Mouse (Mus musculus) central nervous system, embryonic 11.5 days (tissue): ENCODE results near the gene Ctf2. TPM values are rescaled to one million over a fixed set of nuclear protein-coding genes. Genes with fewer than 3 reads are reported as not detected.

Experiments
- polyA plus RNA-seq: library from polyadenylated mRNA; depleted of rRNA; stranded (reverse); fragments of >200 nt; gene quantifications from 2 replicates; pipeline ENCODE4 v1.2.3, GENCODE M21; 2012; rRNA removed

Gene Ctf2
- polyA plus RNA-seq: not detected in 2 replicates

DNA sequence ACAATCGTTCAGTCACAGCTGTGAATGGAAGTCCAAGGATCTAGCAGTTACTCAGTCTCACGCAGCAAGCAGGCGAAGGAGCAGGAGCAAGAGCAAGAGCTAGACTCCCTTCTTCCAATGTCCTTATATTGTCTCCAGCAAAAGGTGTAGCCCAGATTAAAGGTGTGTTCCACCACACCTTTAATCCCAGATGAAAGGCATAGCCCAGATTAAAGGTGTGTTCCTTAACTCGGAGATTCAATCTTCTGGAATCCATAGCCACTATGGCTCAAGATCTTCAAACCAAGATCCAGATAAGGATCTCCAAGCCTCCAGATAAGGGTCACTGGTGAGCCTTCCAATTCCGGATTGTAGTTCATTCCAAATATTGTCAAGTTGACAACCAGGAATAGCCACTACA is at the start of gene Ctf2:
Gene Ctf2, minus strand, starts transcription at position 101 of the 400 bp plus-strand sequence.

GRCm38 (mm10) chr7:127776426-127776825 is 44.5 kb upstream of the Ctf2 start, which contains the start of gene Setd1a:
Setd1a (plus strand) TSS chr7:127776670.

DNA sequence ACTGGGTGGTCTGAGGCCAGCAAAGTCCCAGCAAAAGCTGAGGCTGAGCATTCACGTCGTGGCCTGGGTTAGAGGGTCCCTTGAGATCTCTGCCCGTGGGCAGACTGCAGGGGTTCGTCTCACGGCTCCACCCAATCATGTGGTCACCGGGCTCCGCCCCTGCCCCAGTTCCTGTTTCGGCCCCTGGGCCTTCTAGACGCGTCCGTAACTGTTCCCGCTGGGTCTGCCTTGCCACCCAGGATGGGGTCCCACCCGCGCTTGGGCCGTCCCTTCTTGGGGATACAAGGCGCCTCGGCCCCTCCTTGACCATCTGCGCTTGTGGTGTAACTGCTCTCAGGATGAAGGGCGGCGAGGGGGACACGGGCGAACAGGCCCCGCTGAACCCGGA is 37.7 kb upstream of the Ctf2 start, which contains the start of gene Orai3:
Gene Orai3, plus strand, starts transcription at position 165 of the 388 bp plus-strand sequence.

DNA sequence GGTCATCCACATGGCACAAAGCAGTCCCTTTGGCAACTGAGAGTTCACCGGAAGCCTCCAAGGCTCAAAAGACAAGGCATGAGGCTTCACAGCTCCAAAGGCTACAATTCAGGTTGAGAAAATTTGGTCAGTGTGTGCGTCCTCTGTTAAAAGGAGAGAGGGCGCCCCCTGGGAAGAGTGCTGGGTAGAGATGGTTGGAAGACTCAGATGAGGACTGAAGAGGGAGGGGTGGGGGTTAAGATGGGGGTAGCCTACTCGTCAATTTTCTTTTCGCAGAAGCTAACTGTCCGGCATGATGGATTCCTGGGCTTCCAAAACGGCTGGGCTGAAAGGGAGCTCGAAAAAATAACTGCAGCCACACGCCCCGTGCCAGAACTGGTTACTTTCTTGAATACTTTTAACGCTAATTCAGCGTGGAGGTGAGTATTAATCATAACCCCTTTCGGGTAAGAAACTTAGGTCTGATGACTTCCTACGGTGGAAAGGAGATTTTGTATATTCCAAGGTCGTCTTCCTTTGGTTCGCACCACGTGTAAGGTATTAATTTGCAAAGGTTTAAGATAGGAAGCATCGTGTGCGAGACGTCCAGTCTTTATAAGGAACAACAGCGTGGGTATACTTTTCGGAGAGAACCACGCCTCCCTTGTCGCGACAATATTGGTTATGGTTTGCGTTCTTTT is 12.5 kb upstream of the Ctf2 start, which contains the start of gene Fbxl19:
Gene Fbxl19, plus strand, starts transcription at position 178 of the 680 bp plus-strand sequence.

GRCm38 (mm10) chr7:127712461-127713385 is 19.2 kb downstream of the Ctf2 start, which contains the start of gene Ctf1:
Ctf1 (plus strand) TSS chr7:127712736.

GRCm38 (mm10) chr7:127708207-127709078 is 23.5 kb downstream of the Ctf2 start, which contains the start of gene Bcl7c:
Bcl7c (minus strand) TSS chr7:127708933.

Other genes with a start within 250 kb of the Ctf2 start
- gene Srcap, start 220.2 kb downstream of the Ctf2 start, polyA plus RNA-seq: 27.1 and 30.8 TPM in 2 replicates
- 28.0 and 80.1 TPM in 2 replicates for gene Gm42715, start 212.6 kb downstream of the Ctf2 start, polyA plus RNA-seq
- gene Tmem265, start 170.8 kb downstream of the Ctf2 start, polyA plus RNA-seq: 0.14 TPM in 1 of 2 replicates, not detected in the other
- gene Phkg2, start 158.8 kb downstream of the Ctf2 start, polyA plus RNA-seq: 79.1 and 101 TPM in 2 replicates
- 13.9 and 14.3 TPM in 2 replicates for gene Ccdc189, start 143.6 kb downstream of the Ctf2 start, polyA plus RNA-seq
- gene Rnf40, start 143.4 kb downstream of the Ctf2 start, polyA plus RNA-seq: 53.8 and 65.4 TPM in 2 replicates
- gene Zfp629, start 116.4 kb downstream of the Ctf2 start, polyA plus RNA-seq: 37.7 and 70.8 TPM in 2 replicates
- gene Bcl7c, start 23.2 kb downstream of the Ctf2 start, polyA plus RNA-seq: 60.0 and 95.8 TPM in 2 replicates
- gene Ctf1, start 19.4 kb downstream of the Ctf2 start, polyA plus RNA-seq: 11.5 and 13.9 TPM in 2 replicates
- 84.5 and 155 TPM in 2 replicates for gene Fbxl19, start 12.4 kb upstream of the Ctf2 start, polyA plus RNA-seq
- 6.3 and 10.3 TPM in 2 replicates for gene Orai3, start 37.6 kb upstream of the Ctf2 start, polyA plus RNA-seq
- gene Setd1a, start 44.5 kb upstream of the Ctf2 start, polyA plus RNA-seq: 26.7 and 29.9 TPM in 2 replicates
- gene Gm49388, start 53.4 kb upstream of the Ctf2 start, polyA plus RNA-seq: 0.63 and 11.8 TPM in 2 replicates
- gene Hsd3b7, start 68.4 kb upstream of the Ctf2 start, polyA plus RNA-seq: 8.7 and 16.1 TPM in 2 replicates
- gene Stx4a, start 92.1 kb upstream of the Ctf2 start, polyA plus RNA-seq: 69.6 and 99.1 TPM in 2 replicates
- gene Stx1b, start 92.4 kb upstream of the Ctf2 start, polyA plus RNA-seq: 36.0 and 46.5 TPM in 2 replicates
- gene Zfp646, start 144.1 kb upstream of the Ctf2 start, polyA plus RNA-seq: 26.7 and 27.5 TPM in 2 replicates
- 16.2 and 20.9 TPM in 2 replicates for gene Zfp668, start 144.7 kb upstream of the Ctf2 start, polyA plus RNA-seq
- gene Prss53, start 158.8 kb upstream of the Ctf2 start, polyA plus RNA-seq: 1.2 and 1.6 TPM in 2 replicates
- not detected in 2 replicates for gene Gm21974, start 163.3 kb upstream of the Ctf2 start, polyA plus RNA-seq
- gene Vkorc1, start 163.5 kb upstream of the Ctf2 start, polyA plus RNA-seq: 36.5 and 56.2 TPM in 2 replicates
- 37.4 and 59.5 TPM in 2 replicates for gene Bckdk, start 171.9 kb upstream of the Ctf2 start, polyA plus RNA-seq
- gene Kat8, start 180.3 kb upstream of the Ctf2 start, polyA plus RNA-seq: 45.6 and 52.9 TPM in 2 replicates
- gene Prss8, start 197.9 kb upstream of the Ctf2 start, polyA plus RNA-seq: 1.0 and 3.1 TPM in 2 replicates
- gene Prss36, start 214.6 kb upstream of the Ctf2 start, polyA plus RNA-seq: 8.6 and 8.8 TPM in 2 replicates
- gene Fus, start 235.3 kb upstream of the Ctf2 start, polyA plus RNA-seq: 824 and 846 TPM in 2 replicates